Mouse (Mus musculus) MEL (cell line): ENCODE data around the gene Aldob. TPM values are rescaled to one million over a fixed set of nuclear protein-coding genes. Genes with fewer than 3 reads are reported as not detected.

Source experiments
- DNase-seq: peaks from one replicate; pipeline ENCODE4 v3.0.0; 2011; ENCODE audit warnings: low read depth, low spot score
- H3K27ac ChIP-seq: 2 replicates; pipeline ENCODE4 v1.5.1; 2012; ENCODE audit warnings: low read depth, mild to moderate bottlenecking, control low read depth, low read length, moderate library complexity; ENCODE audit not compliant: control insufficient read depth
- H3K27me3 ChIP-seq, 2 experiments: fragments of 150-350 bp in 1 of 2; sonication (generic) in 1 of 2; 2 replicates each; pipeline ENCODE4 v1.6.1; 2012; ENCODE audit warnings: low read length in 2 of 2, mild to moderate bottlenecking in 2 of 2, improper control_type of control experiment in 1 of 2, moderate library complexity in 1 of 2; ENCODE audit not compliant: insufficient read depth in 2 of 2, control insufficient read depth in 1 of 2
- H3K36me3 ChIP-seq, 2 experiments: 2 replicates each; pipeline ENCODE4 v1.6.1; 2012 to 2014; ENCODE audit warnings: low read length in 2 of 2, improper control_type of control experiment in 1 of 2, inconsistent platforms in 1 of 2, mild to moderate bottlenecking in 1 of 2; ENCODE audit not compliant: insufficient read depth in 2 of 2, control insufficient read depth in 1 of 2
- H3K4me1 ChIP-seq, 2 experiments: fragments of 150-350 bp in 1 of 2; sonication (generic) in 1 of 2; 2 replicates each; pipeline ENCODE4 v1.6.1; 2012; ENCODE audit warnings: low read length in 2 of 2, improper control_type of control experiment in 1 of 2, mild to moderate bottlenecking in 1 of 2; ENCODE audit not compliant: insufficient read depth in 2 of 2, control insufficient read depth in 1 of 2
- H3K4me3 ChIP-seq, 2 experiments: fragments of 150-350 bp in 1 of 2; sonication (generic) in 1 of 2; 2 replicates each; pipeline ENCODE4 v1.5.1; 2012; ENCODE audit warnings: low read depth in 2 of 2, low read length in 2 of 2, mild to moderate bottlenecking in 2 of 2, moderate library complexity in 2 of 2, control low read depth in 1 of 2, improper control_type of control experiment in 1 of 2; ENCODE audit not compliant: control insufficient read depth in 1 of 2, insufficient read depth in 1 of 2
- H3K79me2 ChIP-seq: 2 replicates; pipeline ENCODE4 v1.6.1; 2012; ENCODE audit warnings: mild to moderate bottlenecking, low read length, moderate library complexity; ENCODE audit not compliant: control insufficient read depth, poor library complexity, insufficient read depth
- H3K9ac ChIP-seq: 2 replicates; pipeline ENCODE4 v1.6.1; 2012; ENCODE audit warnings: low read depth, mild to moderate bottlenecking, control low read depth, low read length, moderate library complexity; ENCODE audit not compliant: control insufficient read depth, poor library complexity, severe bottlenecking
- H3K9me3 ChIP-seq: fragments of 150-350 bp; sonication (generic); replicated peaks from 2 replicates; pipeline ENCODE4 v1.6.1; 2012; ENCODE audit warnings: mild to moderate bottlenecking, low read length, improper control_type of control experiment, moderate library complexity; ENCODE audit not compliant: insufficient read depth
- BHLHE40 ChIP-seq: IDR thresholded peaks from 2 replicates; pipeline ENCODE4 v1.6.1; 2012; ENCODE audit warnings: low read depth, mild to moderate bottlenecking, inconsistent platforms, low read length, improper control_type of control experiment, borderline replicate concordance
- CHD1 ChIP-seq: IDR thresholded peaks from 2 replicates; pipeline ENCODE4 v1.6.1; 2012; ENCODE audit warnings: low read depth, mild to moderate bottlenecking, inconsistent platforms, low read length, improper control_type of control experiment
- CTCF ChIP-seq, 3 experiments: IDR thresholded peaks in 2 of 3; conservative IDR thresholded peaks in 1 of 3; 2 replicates each; pipeline ENCODE4 v1.5.1; 2011 to 2012; ENCODE audit warnings: low read length in 3 of 3, low read depth in 2 of 3, mild to moderate bottlenecking in 2 of 3, improper control_type of control experiment in 1 of 3, inconsistent platforms in 1 of 3, mixed read lengths in 1 of 3, moderate library complexity in 1 of 3; ENCODE audit not compliant: control insufficient read depth in 1 of 3, insufficient read depth in 1 of 3, poor library complexity in 1 of 3, severe bottlenecking in 1 of 3
- ETS1 ChIP-seq: IDR thresholded peaks from 2 replicates; pipeline ENCODE4 v1.6.1; 2012; ENCODE audit warnings: low read depth, mild to moderate bottlenecking, inconsistent platforms, low read length, improper control_type of control experiment, moderate library complexity
- GATA1 ChIP-seq: IDR thresholded peaks from 2 replicates; pipeline ENCODE4 v1.6.1; 2011; ENCODE audit warnings: low read depth, low read length, improper control_type of control experiment
- MAZ ChIP-seq: IDR thresholded peaks from 2 replicates; pipeline ENCODE4 v1.6.1; 2012; ENCODE audit warnings: low read depth, mild to moderate bottlenecking, inconsistent platforms, low read length, improper control_type of control experiment
- MYB ChIP-seq: IDR thresholded peaks from 2 replicates; pipeline ENCODE4 v1.6.1; 2011; ENCODE audit warnings: mild to moderate bottlenecking, low read depth, low read length, improper control_type of control experiment
- MYC ChIP-seq: IDR thresholded peaks from 2 replicates; pipeline ENCODE4 v1.6.1; 2011; ENCODE audit warnings: low read depth, mild to moderate bottlenecking, low read length, improper control_type of control experiment, moderate library complexity
- NELFE ChIP-seq: IDR thresholded peaks from 2 replicates; pipeline ENCODE4 v1.6.1; 2011; ENCODE audit warnings: low read depth, low read length, improper control_type of control experiment
- NRF1 ChIP-seq: IDR thresholded peaks from 2 replicates; pipeline ENCODE4 v1.6.1; 2014; ENCODE audit warnings: low read depth, mild to moderate bottlenecking, inconsistent platforms, low read length, improper control_type of control experiment, moderate library complexity; ENCODE audit not compliant: poor library complexity, insufficient read depth, severe bottlenecking
- POLR2A ChIP-seq, 2 experiments: IDR thresholded peaks; 2 replicates each; pipeline ENCODE4 v1.6.1; 2011 to 2012; ENCODE audit warnings: low read length in 2 of 2, mild to moderate bottlenecking in 2 of 2, control low read depth in 1 of 2, improper control_type of control experiment in 1 of 2, low read depth in 1 of 2, moderate library complexity in 1 of 2; ENCODE audit not compliant: control insufficient read depth in 1 of 2, insufficient read depth in 1 of 2, poor library complexity in 1 of 2
- SMC3 ChIP-seq: IDR thresholded peaks from 2 replicates; pipeline ENCODE4 v1.6.1; 2011; ENCODE audit warnings: low read depth, low read length, improper control_type of control experiment
- TAL1 ChIP-seq: IDR thresholded peaks from 2 replicates; pipeline ENCODE4 v1.6.1; 2012; ENCODE audit warnings: mild to moderate bottlenecking, inconsistent platforms, low read length, moderate library complexity, mixed read lengths
- TBP ChIP-seq: IDR thresholded peaks from 2 replicates; pipeline ENCODE4 v1.8.0; 2011; ENCODE audit warnings: low read depth, low read length, improper control_type of control experiment
- TCF12 ChIP-seq: IDR thresholded peaks from 2 replicates; pipeline ENCODE4 v1.6.1; 2014; ENCODE audit warnings: low read depth, mild to moderate bottlenecking, inconsistent platforms, low read length, improper control_type of control experiment, moderate library complexity
- USF2 ChIP-seq, 2 experiments: IDR thresholded peaks; 2 replicates each; pipeline ENCODE4 v1.6.1; 2011 to 2012; ENCODE audit warnings: improper control_type of control experiment in 2 of 2, low read length in 2 of 2, borderline replicate concordance in 1 of 2, inconsistent platforms in 1 of 2, low read depth in 1 of 2, mild to moderate bottlenecking in 1 of 2; ENCODE audit not compliant: insufficient read depth in 1 of 2
- polyA plus RNA-seq, 2 experiments: library from polyadenylated mRNA; stranded (reverse) in 1 of 2; unstranded in 1 of 2; fragments of >175 nt in 1 of 2; fragments of >200 nt in 1 of 2; gene quantifications; 2 replicates each; pipeline versions ENCODE4 v1.2.1 to v1.2.4; 2012; ENCODE audit warnings: low replicate concordance in 2 of 2, low read depth in 1 of 2; ENCODE audit not compliant: insufficient read length in 2 of 2, insufficient read depth in 1 of 2, missing spikeins in 1 of 2
- total RNA-seq: library from RNA; depleted of rRNA; stranded (reverse); fragments of 300-350 nt; gene quantifications from 2 replicates; pipeline ENCODE4 v1.2.3, GENCODE M21; 2012

Gene Aldob
- total and polyA plus RNA-seq, 3 experiments = not detected

- Histone ChIP-seq H3K79me2 (peaks cover 31% of the 10 kb centered on the region), H3K9ac (no peak overlapping the region), H3K9me3 (no peaks in the 10 kb centered on the region), H3K27ac (no peak overlapping the region), H3K36me3 (peaks cover 0 to 18% of the 10 kb centered on the region in 2 experiments; a peak in 2 of 4 replicates), H3K4me3 (no peak overlapping the region), H3K4me1 (peaks cover 5 to 16% of the 10 kb centered on the region in 2 experiments; a peak in 3 of 4 replicates), H3K27me3 (no peaks in the 10 kb centered on the region)
- no peak for DNase-seq
- TF ChIP-seq MYC = no peak
- no peak for TF ChIP-seq TCF12
- no peak for TF ChIP-seq NELFE
- TF ChIP-seq CTCF (IDR thresholded peaks at IDR 0.05 in 2 of 3, conservative IDR thresholded peaks at IDR 0.05 in 1 of 3; ENCODE audit: control insufficient read depth in 1 of 3, insufficient read depth in 1 of 3, low read depth in 2 of 3, low read length in 3 of 3, poor library complexity in 1 of 3, severe bottlenecking in 1 of 3) = no peak
- no peak for TF ChIP-seq TAL1
- no peak for TF ChIP-seq NRF1
- TF ChIP-seq GATA1 = no peak
- no peak for TF ChIP-seq ETS1
- TF ChIP-seq MAZ = no peak
- no peak for TF ChIP-seq BHLHE40
- TF ChIP-seq TBP = no peak
- no peak for TF ChIP-seq USF2 (IDR thresholded peaks at IDR 0.05; ENCODE audit: borderline replicate concordance in 1 of 2, insufficient read depth in 1 of 2, low read depth in 1 of 2, low read length in 2 of 2)
- TF ChIP-seq CHD1 = no peak
- no peak for TF ChIP-seq SMC3
- TF ChIP-seq POLR2A (IDR thresholded peaks at IDR 0.05; ENCODE audit: control insufficient read depth in 1 of 2, insufficient read depth in 1 of 2, low read depth in 1 of 2, low read length in 2 of 2, poor library complexity in 1 of 2) = no peak
Observed at GRCm38 (mm10) chr4:49522576-49522975, 26.8 kb downstream of the Aldob start.

GRCm38 (mm10) chr4:49521346-49521745, 28.0 kb downstream of the Aldob start:
- H3K4me1 ChIP-seq = peaks cover 5 to 16% of the 10 kb centered on the region in 2 experiments; a peak in 3 of 4 replicates
- no peaks in the 10 kb centered on the region for H3K27me3 ChIP-seq
- peak overlapping the region; percentile 63 to 66 for H3K4me3 ChIP-seq
- no peak overlapping the region for H3K27ac ChIP-seq
- H3K79me2 ChIP-seq = peaks cover 38% of the 10 kb centered on the region
- peak overlapping the region; percentile 84 for H3K9ac ChIP-seq
- H3K36me3 ChIP-seq = peaks cover 0 to 21% of the 10 kb centered on the region in 2 experiments; a peak in 3 of 4 replicates
- H3K9me3 ChIP-seq = no peaks in the 10 kb centered on the region
- peak; percentile 64 for DNase-seq
- 0 out of 6 replicates have a peak, but pooled peaks of 1 of the 3 experiments have one; percentile 4 for TF ChIP-seq CTCF (IDR thresholded peaks at IDR 0.05 in 2 of 3, conservative IDR thresholded peaks at IDR 0.05 in 1 of 3; ENCODE audit: control insufficient read depth in 1 of 3, insufficient read depth in 1 of 3, low read depth in 2 of 3, low read length in 3 of 3, poor library complexity in 1 of 3, severe bottlenecking in 1 of 3)
- no peak for TF ChIP-seq MYB
